Mouse (Mus musculus) midbrain, embryonic 14.5 days (tissue): Measurements from ENCODE around the gene Zfp217. TPM values are rescaled to one million over a fixed set of nuclear protein-coding genes. Genes with fewer than 3 reads are reported as not detected.

Experiments
- ATAC-seq: fragments of 200-750 bp; cut with Nextera tagmentation; 2 replicates; pipeline ENCODE4 v1.8.0; 2017; ENCODE audit warnings: moderate number of reproducible peaks, moderate library complexity; ENCODE audit not compliant: low FRiP score, low TSS enrichment
- DNase-seq: peaks from one replicate; pipeline ENCODE4 v3.0.0-alpha.2; 2015
- H3K27ac ChIP-seq: fragments of 300-500 bp; sonication (generic); replicated peaks from 2 replicates; pipeline ENCODE4 v1.5.1; 2014; ENCODE audit warnings: mild to moderate bottlenecking, low read depth, low read length, moderate library complexity
- H3K27me3 ChIP-seq: fragments of 300-500 bp; sonication (generic); 2 replicates; pipeline ENCODE4 v1.6.1; 2014; ENCODE audit warnings: low read length, control low read depth, mixed read lengths; ENCODE audit not compliant: control insufficient read depth, insufficient read depth
- H3K36me3 ChIP-seq: fragments of 300-500 bp; sonication (generic); 2 replicates; pipeline ENCODE4 v1.6.1; 2014; ENCODE audit warnings: low read length, control low read depth; ENCODE audit not compliant: control insufficient read depth, insufficient read depth
- H3K4me1 ChIP-seq: fragments of 300-500 bp; sonication (generic); 2 replicates; pipeline ENCODE4 v1.6.1; 2014; ENCODE audit warnings: mild to moderate bottlenecking, antibody characterized with exemption, low read length, control low read depth; ENCODE audit not compliant: control insufficient read depth, insufficient read depth
- H3K4me2 ChIP-seq: fragments of 300-500 bp; sonication (generic); 2 replicates; pipeline ENCODE4 v1.6.1; 2014; ENCODE audit warnings: mild to moderate bottlenecking, low read length, moderate library complexity
- H3K4me3 ChIP-seq: fragments of 300-500 bp; sonication (generic); replicated peaks from 2 replicates; pipeline ENCODE4 v1.5.1; 2014; ENCODE audit warnings: low read depth, low read length
- H3K9ac ChIP-seq: fragments of 300-500 bp; sonication (generic); replicated peaks from 2 replicates; pipeline ENCODE4 v1.6.1; 2014; ENCODE audit warnings: mild to moderate bottlenecking, low read length, moderate library complexity
- H3K9me3 ChIP-seq: fragments of 300-500 bp; sonication (generic); 2 replicates; pipeline ENCODE4 v1.6.1; 2016; ENCODE audit warnings: low read length, control low read depth, mixed read lengths; ENCODE audit not compliant: control insufficient read depth
- WGBS: fragments of 180-500 bp; shearing (Covaris S2); extraction: QIAGEN DNeasy Blood & Tissue Kit; methylation state at CpG from one replicate; pipeline ENCODE4 v1.1.7; 2014; 5-methylcytosine and 5-hydroxymethylcytosine counted together
- polyA plus RNA-seq: library from polyadenylated mRNA; unstranded; fragments of >200 nt; fragmentation: Nextera tagmentation; extraction: Ambion mirVana; gene quantifications from 2 replicates; pipeline ENCODE4 v1.2.1, GENCODE M21; 2014

Gene Zfp217
- polyA plus RNA-seq, 1 experiment from 2014 or later = 1.8 TPM

DNA sequence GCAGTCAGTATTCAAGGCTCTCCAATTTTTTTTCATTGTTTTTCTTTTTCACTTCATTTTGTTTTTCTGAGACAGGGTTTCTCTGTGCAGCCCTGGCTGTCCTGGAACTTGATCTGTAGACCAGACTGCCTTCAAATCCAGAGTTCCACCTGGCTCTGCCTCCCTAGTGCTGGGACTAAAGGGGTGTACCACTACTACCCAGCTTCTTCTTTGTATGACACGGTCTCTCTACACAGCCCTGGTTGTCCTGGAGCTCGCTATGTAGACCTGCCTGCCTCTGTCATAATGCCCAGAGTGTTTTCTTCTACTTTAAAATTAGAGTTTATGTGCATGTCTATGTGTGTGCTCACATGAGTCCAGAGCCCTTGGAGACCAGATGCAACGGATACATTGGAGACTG lies 27.3 kb upstream of the Zfp217 start:
- no peak overlapping the region for H3K4me2 ChIP-seq
- no peak for ATAC-seq
- WGBS = 80% methylated on average over 3 of the region's 3 CpGs
- H3K9me3 ChIP-seq = no peaks in the 10 kb centered on the region
- no peak overlapping the region for H3K27ac ChIP-seq
- H3K4me1 ChIP-seq = peaks cover 3% of the 10 kb centered on the region; the same call in 1 of the 2 replicates
- no peak overlapping the region for H3K4me3 ChIP-seq
- H3K36me3 ChIP-seq = no peaks in the 10 kb centered on the region
- no peak overlapping the region for H3K9ac ChIP-seq
- no peak for DNase-seq
- no peaks in the 10 kb centered on the region for H3K27me3 ChIP-seq

- H3K36me3 ChIP-seq = no peaks in the 10 kb centered on the region
- no peak overlapping the region for H3K27ac ChIP-seq
- ATAC-seq = no peak
- no peaks in the 10 kb centered on the region for H3K4me1 ChIP-seq
- H3K4me2 ChIP-seq = no peak overlapping the region
- H3K9ac ChIP-seq = no peak overlapping the region
- no peaks in the 10 kb centered on the region for H3K9me3 ChIP-seq
- no peak for DNase-seq
- H3K4me3 ChIP-seq = no peak overlapping the region
- H3K27me3 ChIP-seq = no peaks in the 10 kb centered on the region
Measured at GRCm38 (mm10) chr2:170169062-170169461, 21.2 kb upstream of the Zfp217 start.

GRCm38 (mm10) chr2:170165649-170166048 lies 17.7 kb upstream of the Zfp217 start:
- Histone ChIP-seq H3K9me3 (no peaks in the 10 kb centered on the region), H3K9ac (no peak overlapping the region), H3K4me1 (no peaks in the 10 kb centered on the region), H3K4me3 (no peak overlapping the region), H3K36me3 (no peaks in the 10 kb centered on the region), H3K27me3 (no peaks in the 10 kb centered on the region), H3K4me2 (no peak overlapping the region), H3K27ac (no peak overlapping the region)
- 76% methylated on average over 10 of the region's 10 CpGs for WGBS
- DNase-seq = no peak
- no peak for ATAC-seq

- no peak overlapping the region for H3K4me2 ChIP-seq
- H3K27ac ChIP-seq = no peak overlapping the region
- H3K4me3 ChIP-seq = no peak overlapping the region
- ATAC-seq (no peak), DNase-seq (no peak)
- H3K9ac ChIP-seq = no peak overlapping the region
- no peaks in the 10 kb centered on the region for H3K4me1 ChIP-seq
- H3K27me3 ChIP-seq = no peaks in the 10 kb centered on the region
- H3K36me3 ChIP-seq = no peaks in the 10 kb centered on the region
- whole genome bisulfite sequencing = 81% methylated on average over 18 of the region's 18 CpGs
- H3K9me3 ChIP-seq = no peaks in the 10 kb centered on the region
Measured at GRCm38 (mm10) chr2:170163671-170164462, 16.0 kb upstream of the Zfp217 start.

- no peak overlapping the region for H3K4me2 ChIP-seq
- H3K9me3 ChIP-seq = no peaks in the 10 kb centered on the region
- H3K9ac ChIP-seq = no peak overlapping the region; the same call in 1 of the 2 replicates
- no peak overlapping the region for H3K4me3 ChIP-seq
- DNase-seq (peak; percentile 34), ATAC-seq (no peak)
- H3K4me1 ChIP-seq = no peaks in the 10 kb centered on the region
- WGBS = 48% methylated on average over 15 of the region's 15 CpGs
- H3K36me3 ChIP-seq = no peaks in the 10 kb centered on the region
- no peaks in the 10 kb centered on the region for H3K27me3 ChIP-seq
- H3K27ac ChIP-seq = no peak overlapping the region
Measured at GRCm38 (mm10) chr2:170159795-170160568, 12.1 kb upstream of the Zfp217 start.

- no peak overlapping the region for H3K27ac ChIP-seq
- H3K9ac ChIP-seq = no peak overlapping the region
- ATAC-seq = no peak
- H3K36me3 ChIP-seq = no peaks in the 10 kb centered on the region
- H3K27me3 ChIP-seq = no peaks in the 10 kb centered on the region
- no peak for DNase-seq
- WGBS = 95% methylated on average over 4 of the region's 4 CpGs
- H3K9me3 ChIP-seq = no peaks in the 10 kb centered on the region
- 0 out of 2 replicates have a peak, but pooled peaks cover 7% of the 10 kb centered on the region for H3K4me1 ChIP-seq
- no peak overlapping the region for H3K4me2 ChIP-seq
- no peak overlapping the region for H3K4me3 ChIP-seq
Measured at GRCm38 (mm10) chr2:170158987-170159386, 11.1 kb upstream of the Zfp217 start.

- no peak overlapping the region for H3K9ac ChIP-seq
- H3K27ac ChIP-seq = no peak overlapping the region
- H3K4me2 ChIP-seq = no peak overlapping the region
- H3K27me3 ChIP-seq = no peaks in the 10 kb centered on the region
- no peak overlapping the region for H3K4me3 ChIP-seq
- peaks cover 13% of the 10 kb centered on the region; the same call in 1 of the 2 replicates for H3K4me1 ChIP-seq
- no peaks in the 10 kb centered on the region for H3K36me3 ChIP-seq
- DNase-seq (no peak), ATAC-seq (no peak)
- 48% methylated on average over 5 of the region's 5 CpGs for WGBS
- no peaks in the 10 kb centered on the region for H3K9me3 ChIP-seq
Measured at GRCm38 (mm10) chr2:170158251-170158650, 10.3 kb upstream of the Zfp217 start.

GRCm38 (mm10) chr2:170157280-170158200 lies 9.6 kb upstream of the Zfp217 start:
- DNase-seq (no peak), ATAC-seq (no peak)
- Histone ChIP-seq H3K4me1 (peaks cover 13% of the 10 kb centered on the region; the same call in 1 of the 2 replicates), H3K4me3 (no peak overlapping the region), H3K27me3 (no peaks in the 10 kb centered on the region), H3K9ac (no peak overlapping the region), H3K27ac (no peak overlapping the region), H3K4me2 (no peak overlapping the region), H3K9me3 (no peaks in the 10 kb centered on the region), H3K36me3 (no peaks in the 10 kb centered on the region)
- WGBS = 51% methylated on average over 11 of the region's 11 CpGs
